Mouse (Mus musculus): ENCODE measurements around the gene Tdrd9.

- TF ChIP-seq POLR2A (IDR thresholded peaks at IDR 0.05; ENCODE audit: extremely low read depth, insufficient read depth, low read length), result no peak
- no peak for TF ChIP-seq CTCF (IDR thresholded peaks at IDR 0.05; ENCODE audit: extremely low read depth, insufficient read depth, low read length)
Measured at GRCm38 (mm10) chr12:111972504-111972903, 1.1 kb downstream of the Tdrd9 start.

Measured in cortical plate, adult 2 months (tissue).